Mouse (Mus musculus) central nervous system, embryonic 11.5 days (tissue): ENCODE results near the gene Cox7b. TPM values are rescaled to one million over a fixed set of nuclear protein-coding genes. Genes with fewer than 3 reads are reported as not detected.

Source experiments
- polyA plus RNA-seq: library from polyadenylated mRNA; depleted of rRNA; stranded (reverse); fragments of >200 nt; gene quantifications from 2 replicates; pipeline ENCODE4 v1.2.3, GENCODE M21; 2012; rRNA removed

Gene Cox7b
- 72.4 and 239 TPM in 2 replicates for polyA plus RNA-seq

DNA sequence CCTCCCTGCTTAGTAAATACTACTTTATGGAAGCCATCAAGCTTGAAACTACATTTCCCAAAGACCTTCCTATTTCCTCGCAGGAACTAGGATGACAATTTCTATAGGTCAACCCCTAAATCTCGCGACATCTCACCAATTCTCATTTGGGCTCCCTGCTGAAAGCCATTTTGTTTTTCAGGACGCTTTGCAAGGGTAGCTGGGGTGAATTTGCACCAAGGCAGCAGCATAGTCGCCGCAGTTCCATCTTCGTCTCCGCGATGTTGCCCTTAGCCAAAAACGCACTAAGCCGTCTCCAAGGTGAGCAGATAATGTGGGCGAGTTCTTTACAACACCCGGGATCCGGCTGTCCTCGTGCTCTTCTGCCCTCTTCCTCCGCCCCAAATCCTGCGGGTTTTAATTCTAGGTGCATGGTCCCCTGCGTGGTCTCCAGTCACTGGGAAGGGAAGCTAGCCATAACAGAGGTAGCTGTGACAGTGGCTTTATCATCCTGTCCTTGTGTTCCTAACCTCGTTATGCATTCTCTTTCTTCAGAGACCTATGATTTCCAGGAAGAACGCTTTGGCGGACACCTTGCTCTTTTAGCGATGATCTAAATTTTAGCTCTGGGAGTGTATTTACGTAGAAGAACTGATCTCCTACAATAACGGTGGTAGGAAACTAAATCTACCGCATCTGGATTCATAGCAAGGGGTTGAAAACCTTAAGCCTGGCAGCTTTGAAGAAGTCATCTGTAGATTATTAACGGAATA is at the start of gene Cox7b:
Cox7b (plus strand) TSS at position 130 of the 752 bp plus-strand sequence.

DNA sequence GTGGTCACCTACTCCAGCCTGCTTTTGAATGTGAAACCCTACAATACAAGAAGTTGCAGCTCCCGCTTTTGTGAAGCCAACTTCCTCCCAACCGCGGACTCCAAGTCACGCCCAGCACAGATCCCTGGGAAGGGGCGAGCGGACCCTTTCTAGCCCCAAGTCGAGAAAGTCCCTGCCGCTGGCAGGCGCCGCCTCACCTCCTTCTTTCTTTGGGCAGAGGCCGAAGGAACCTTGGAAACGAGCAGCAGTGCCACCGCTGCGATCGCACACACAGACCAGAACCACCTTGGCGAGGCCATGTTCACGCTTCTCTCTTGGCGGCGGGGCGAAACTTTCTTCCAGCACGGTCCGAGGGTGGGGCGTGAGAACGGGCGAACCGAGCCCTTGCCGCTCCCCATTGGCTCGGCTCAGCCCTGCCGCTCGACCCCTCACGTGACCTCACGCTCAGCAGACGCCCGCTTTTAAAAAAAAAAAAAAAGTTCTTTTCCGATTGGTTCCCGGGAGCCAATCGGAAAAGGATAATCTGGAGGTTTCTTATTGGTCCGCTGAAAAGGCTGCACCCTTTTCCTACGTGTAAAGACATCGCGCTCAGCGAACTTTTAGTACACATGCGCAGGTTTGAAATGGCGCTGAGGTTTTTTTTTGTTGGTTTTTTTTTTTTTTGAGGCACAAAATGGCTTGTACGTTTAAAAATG is 3.9 kb upstream of the Cox7b start, which contains the start of gene Magt1:
Magt1 (minus strand) TSS at position 442 of the 695 bp plus-strand sequence.

DNA sequence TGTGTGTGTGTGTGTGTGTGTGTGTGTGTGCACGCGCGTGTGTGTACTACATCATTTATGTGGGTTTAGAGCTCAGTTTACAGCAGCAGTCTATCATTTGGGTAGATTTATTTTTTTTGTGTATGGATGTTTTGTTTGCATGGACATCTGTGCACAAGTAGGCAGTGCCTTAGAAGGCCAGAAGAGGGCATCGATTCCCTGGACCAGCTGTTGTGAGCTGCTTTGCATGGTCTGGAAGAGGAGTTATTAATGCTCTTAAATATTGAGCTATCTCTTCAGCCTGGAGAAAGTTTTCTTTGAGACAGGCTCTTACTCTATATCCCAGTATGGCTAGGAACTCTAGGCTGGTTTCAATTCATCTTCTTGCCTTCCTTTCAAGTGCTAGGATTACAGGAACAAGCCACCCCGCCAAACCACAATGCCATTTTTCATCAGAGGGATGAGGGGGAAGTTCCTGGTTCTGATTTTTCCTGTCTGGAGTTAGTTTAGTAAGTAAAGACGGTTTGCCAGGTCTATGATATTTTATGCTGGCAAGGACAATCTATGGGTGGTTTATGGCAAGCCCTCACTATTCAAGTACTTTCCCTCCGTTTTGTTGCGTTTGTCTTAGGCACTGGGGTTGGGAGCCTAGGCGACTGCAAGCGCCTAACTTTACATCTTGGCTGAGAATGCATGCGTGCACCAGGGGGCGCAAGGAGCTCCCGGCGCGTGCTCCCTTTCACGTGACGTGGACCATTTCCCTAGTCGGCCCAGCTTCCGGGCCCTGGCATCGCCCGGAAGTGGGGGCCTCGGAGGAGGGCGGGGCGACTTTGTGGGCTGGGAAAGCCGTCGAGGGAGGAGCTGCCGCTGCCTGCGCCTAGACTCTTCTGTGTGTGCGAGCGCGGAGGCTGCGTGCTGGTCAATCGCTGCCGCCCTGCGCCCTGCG is 11.2 kb downstream of the Cox7b start, which contains the start of gene Atp7a:
Atp7a (plus strand) TSS at position 859 of the 925 bp plus-strand sequence.

Other genes starting within 250 kb of the Cox7b start
- gene Atrx, start 86.3 kb upstream of the Cox7b start, polyA plus RNA-seq = 100 and 115 TPM in 2 replicates
- gene Magt1, start 3.8 kb upstream of the Cox7b start, polyA plus RNA-seq = 22.1 and 27.6 TPM in 2 replicates
- 12.1 and 13.7 TPM in 2 replicates for gene Atp7a, start 11.6 kb downstream of the Cox7b start, polyA plus RNA-seq
- 0.25 and 0.30 TPM in 2 replicates for gene Tlr13, start 127.5 kb downstream of the Cox7b start, polyA plus RNA-seq
- 366 and 461 TPM in 2 replicates for gene Pgk1, start 171.4 kb downstream of the Cox7b start, polyA plus RNA-seq
- 6.7 and 9.5 TPM in 2 replicates for gene Taf9b, start 205.5 kb downstream of the Cox7b start, polyA plus RNA-seq
- not detected in 2 replicates for gene Fnd3c2, start 239.7 kb downstream of the Cox7b start, polyA plus RNA-seq